ENCODE assay signal across 8 mouse cellular contexts in the genomic region with DNA sequence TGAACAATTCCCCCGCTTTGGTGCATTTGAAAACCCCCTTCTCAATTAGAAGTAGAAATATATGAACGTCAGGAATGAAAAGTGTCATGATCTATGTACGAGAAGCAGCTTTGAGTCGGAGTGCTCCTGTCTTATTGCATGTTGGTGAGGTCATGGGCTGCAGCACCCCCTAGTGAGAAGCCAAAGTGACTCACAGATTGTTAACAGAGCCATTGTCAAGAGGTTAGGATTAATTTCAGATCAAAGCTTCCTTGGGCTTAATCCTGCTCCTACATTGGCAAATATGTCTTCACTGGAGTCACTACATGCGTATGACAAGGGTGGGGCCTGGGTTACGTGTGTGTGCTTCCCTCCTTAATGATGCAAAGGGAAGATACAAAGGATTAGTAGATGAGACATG.
DNase-seq lines count a peak whose midpoint lies in the region; ATAC-seq lines count a peak whose summit lies in the region.

No protein-coding gene starts in this region.

- H3K9me3 ChIP-seq in kidney, embryonic 14.5 days (ENCODE audit: control insufficient read depth, low read length) = no peaks in the 10 kb centered on the region

- H3K4me1 ChIP-seq in kidney, embryonic 14.5 days (ENCODE audit: control insufficient read depth, insufficient read depth, low read length) = no peaks in the 10 kb centered on the region

- no peak overlapping the region for H3K4me2 ChIP-seq in kidney, embryonic 14.5 days (replicated peaks; ENCODE audit: low read depth, low read length)

- no peak for ATAC-seq in kidney, embryonic 14.5 days (ENCODE audit: low FRiP score, low TSS enrichment)

- H3K27me3 ChIP-seq in kidney, embryonic 14.5 days (ENCODE audit: control insufficient read depth, insufficient read depth, low read length) = no peaks in the 10 kb centered on the region

- DNase-seq in adrenal gland, adult 8-10 months = peak; percentile 12
- DNase-seq in adrenal gland, postnatal 25 days = no peak
- peak; percentile 42 to 48 for DNase-seq in kidney, postnatal 4 days
- peak; percentile 52 for DNase-seq in brain, adult 2 months (ENCODE audit: low read depth, low spot score)
- DNase-seq in lung, postnatal 4 days = peak; percentile 32 to 43
- DNase-seq in testis, postnatal 14 days (ENCODE audit: low spot score) = no peak
- no peak for DNase-seq in spleen, postnatal 10 days (ENCODE audit: low spot score in 2 of 2)

- 75% methylated on average over 6 of the region's 6 CpGs for WGBS in kidney, embryonic 14.5 days

- H3K9ac ChIP-seq in kidney, embryonic 14.5 days (ENCODE audit: low read depth, low read length) = no peak overlapping the region

- no peak overlapping the region for H3K4me3 ChIP-seq in kidney, embryonic 14.5 days (ENCODE audit: low read length)

- H3K27ac ChIP-seq in kidney, embryonic 14.5 days (ENCODE audit: low read depth, low read length) = no peak overlapping the region

- H3K36me3 ChIP-seq in kidney, embryonic 14.5 days (ENCODE audit: control insufficient read depth, insufficient read depth, low read length) = no peaks in the 10 kb centered on the region

Comparison
In these comparisons a context has a peak if more than half of its experiments do, and no peak if none do; other contexts are left out.
1. DNase-seq: peak in adrenal gland, adult 8-10 months (single experiment), kidney, postnatal 4 days (2 of 2), brain, adult 2 months (single experiment) and lung, postnatal 4 days (2 of 2); none in adrenal gland, postnatal 25 days (single experiment), testis, postnatal 14 days (single experiment) and spleen, postnatal 10 days (0 of 2).